Mouse (Mus musculus) T-helper 2 cell (primary cell): Measurements from ENCODE around the gene Gmeb1.
"Not testable (repeated sequence)": the region's sequence is repeated elsewhere in the genome, so short reads cannot be mapped to it uniquely, and the experiment has no call there.

Source experiments
- in situ Hi-C: fragments of 300-600 bp; cut with MboI, MseI; formaldehyde crosslinking; loops from one replicate; pipeline ENCODE4 v1.15.1; 2025; ENCODE audit warnings: high pct_unique_total_duplicates

Gene Gmeb1

GRCm38 (mm10) chr4:132261514-132262357 lies at the start of gene Gmeb1:
Gmeb1 (minus strand) TSS chr4:132261602.
- in situ Hi-C loops, result no loop called here

GRCm38 (mm10) chr4:132309849-132310472 lies 48.6 kb upstream of the Gmeb1 start:
- in situ Hi-C loops, result loop anchor here (5.0 kb wide), 1 partner anchor 38 kb away; the partner anchor contains the start of gene Taf12

GRCm38 (mm10) chr4:132309140-132309848 lies 47.9 kb upstream of the Gmeb1 start:
- in situ Hi-C loops, result no loop called here

- in situ Hi-C loops, result no loop called here
Observed at GRCm38 (mm10) chr4:132308437-132309139, 47.2 kb upstream of the Gmeb1 start.

GRCm38 (mm10) chr4:132306004-132306403 lies 44.6 kb upstream of the Gmeb1 start:
- in situ Hi-C loops, result no loop called here

- in situ Hi-C loops, result no loop called here
Observed at GRCm38 (mm10) chr4:132305276-132305675, 43.9 kb upstream of the Gmeb1 start.

GRCm38 (mm10) chr4:132303484-132303883 lies 42.1 kb upstream of the Gmeb1 start:
- in situ Hi-C loops, result not testable (repeated sequence)

GRCm38 (mm10) chr4:132302939-132303479 lies 41.6 kb upstream of the Gmeb1 start, which contains the start of gene Rab42:
Rab42 (minus strand) TSS chr4:132303385.
- in situ Hi-C loops, result no loop called here

- in situ Hi-C loops, result no loop called here
Observed at GRCm38 (mm10) chr4:132301965-132302938, 40.9 kb upstream of the Gmeb1 start.

- in situ Hi-C loops, result no loop called here
Observed at GRCm38 (mm10) chr4:132301486-132301885, 40.1 kb upstream of the Gmeb1 start.

- in situ Hi-C loops, result no loop called here
Observed at GRCm38 (mm10) chr4:132299849-132300248, 38.4 kb upstream of the Gmeb1 start.

GRCm38 (mm10) chr4:132295696-132296390 lies 34.4 kb upstream of the Gmeb1 start:
- in situ Hi-C loops, result no loop called here

GRCm38 (mm10) chr4:132293682-132294240 lies 32.4 kb upstream of the Gmeb1 start:
- in situ Hi-C loops, result no loop called here

GRCm38 (mm10) chr4:132292988-132293387 lies 31.6 kb upstream of the Gmeb1 start:
- in situ Hi-C loops, result no loop called here

GRCm38 (mm10) chr4:132291624-132292335 lies 30.4 kb upstream of the Gmeb1 start:
- in situ Hi-C loops, result no loop called here

GRCm38 (mm10) chr4:132291056-132291455 lies 29.7 kb upstream of the Gmeb1 start:
- in situ Hi-C loops, result no loop called here

GRCm38 (mm10) chr4:132288840-132289239 lies 27.4 kb upstream of the Gmeb1 start:
- in situ Hi-C loops, result not testable (repeated sequence)

GRCm38 (mm10) chr4:132275949-132276348 lies 14.5 kb upstream of the Gmeb1 start:
- in situ Hi-C loops, result no loop called here
